Mouse (Mus musculus): Measurements from ENCODE around the gene Phldb2.
A peak's percentile ranks its signal among the peaks of the same experiment; 100 is the strongest.

Gene Phldb2

DNA sequence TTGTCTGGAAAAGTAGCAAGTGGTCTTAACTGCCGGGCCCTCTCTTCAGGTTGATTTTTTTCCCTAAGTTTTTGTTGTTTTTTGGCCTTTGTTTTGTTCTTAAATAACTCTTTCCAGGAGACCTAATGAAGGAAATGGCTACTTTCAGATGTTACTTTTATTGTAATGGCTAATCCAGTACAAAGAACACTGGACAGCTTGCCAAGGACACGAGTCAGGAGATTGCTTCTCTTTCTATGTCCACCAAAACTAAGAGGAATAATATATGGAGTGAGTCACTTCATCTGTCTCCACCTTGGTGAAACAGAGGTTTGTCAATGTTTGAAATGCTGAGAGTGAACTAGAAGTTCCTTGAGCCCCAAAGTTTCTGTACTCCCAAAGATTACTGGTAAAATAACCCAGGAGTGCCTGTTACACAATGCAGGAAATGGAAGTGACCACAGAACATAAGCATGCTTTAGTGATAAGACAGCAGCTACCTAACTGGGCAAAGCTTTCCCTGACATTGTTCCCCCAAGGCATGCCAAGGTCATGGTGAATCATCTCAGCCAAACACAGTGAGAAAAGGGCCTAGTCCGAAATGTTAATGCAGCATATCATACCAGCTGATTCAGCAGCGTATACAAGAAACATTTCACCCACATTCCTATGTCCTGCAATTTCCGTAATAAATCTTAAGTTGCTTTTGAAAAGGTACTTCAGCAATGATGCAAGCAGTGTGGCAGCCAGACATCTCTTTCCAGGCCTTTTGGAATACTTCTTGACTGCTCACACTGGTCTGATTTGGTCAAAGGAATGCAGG lies 115.7 kb downstream of the Phldb2 start:
- DNase-seq, result peak; percentile 39 to 40

DNA sequence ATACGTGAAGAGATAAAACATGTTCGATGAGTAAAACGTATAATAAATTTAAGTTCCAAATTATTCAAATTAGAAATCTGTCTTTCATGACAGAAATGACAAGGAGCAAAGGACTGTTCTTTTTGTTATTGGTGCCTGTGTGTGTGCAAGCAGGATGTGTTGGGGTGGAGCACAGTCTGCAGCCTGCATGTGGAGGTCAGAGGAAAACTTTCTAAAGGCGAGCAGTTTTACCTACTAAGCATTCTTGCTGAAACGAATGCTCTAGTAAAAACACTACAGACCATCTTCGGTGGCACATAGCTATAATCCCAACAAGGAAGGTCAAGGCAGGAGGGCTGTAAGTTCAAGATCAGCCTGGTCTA lies 120.7 kb downstream of the Phldb2 start:
- no peak for DNase-seq

DNA sequence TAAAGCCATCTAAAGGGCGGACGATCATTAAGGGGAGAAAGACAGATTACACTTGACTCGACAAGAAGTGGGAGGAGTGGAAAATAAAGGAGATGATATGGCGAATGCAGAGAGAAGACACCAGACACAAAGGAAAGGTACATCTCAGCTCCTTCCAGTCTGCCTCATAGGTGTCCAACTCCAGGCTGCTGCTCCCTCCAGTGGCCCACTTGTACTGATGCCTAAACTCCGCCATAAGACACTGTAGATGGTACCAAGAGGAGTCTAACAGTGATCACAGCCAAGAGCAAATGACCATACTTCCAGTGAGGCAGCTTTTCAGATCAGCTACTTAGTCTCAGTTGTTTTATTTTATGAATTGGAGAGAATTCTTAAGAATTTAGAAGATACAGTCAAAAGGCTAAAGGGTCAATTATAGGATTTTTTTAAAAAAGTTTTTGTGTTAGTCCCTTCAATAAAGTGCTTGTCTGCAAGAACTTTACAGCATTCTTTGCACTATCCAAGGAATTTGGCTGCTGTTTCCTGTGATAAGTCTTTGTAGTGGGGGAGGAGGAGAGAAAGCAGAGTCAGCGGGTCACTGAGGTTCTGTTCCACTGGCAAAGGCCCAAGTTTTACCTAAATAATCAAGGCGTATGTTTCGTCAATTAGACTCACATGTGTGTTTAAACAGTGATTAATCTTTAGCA lies 121.2 kb downstream of the Phldb2 start:
- no peak for DNase-seq

DNA sequence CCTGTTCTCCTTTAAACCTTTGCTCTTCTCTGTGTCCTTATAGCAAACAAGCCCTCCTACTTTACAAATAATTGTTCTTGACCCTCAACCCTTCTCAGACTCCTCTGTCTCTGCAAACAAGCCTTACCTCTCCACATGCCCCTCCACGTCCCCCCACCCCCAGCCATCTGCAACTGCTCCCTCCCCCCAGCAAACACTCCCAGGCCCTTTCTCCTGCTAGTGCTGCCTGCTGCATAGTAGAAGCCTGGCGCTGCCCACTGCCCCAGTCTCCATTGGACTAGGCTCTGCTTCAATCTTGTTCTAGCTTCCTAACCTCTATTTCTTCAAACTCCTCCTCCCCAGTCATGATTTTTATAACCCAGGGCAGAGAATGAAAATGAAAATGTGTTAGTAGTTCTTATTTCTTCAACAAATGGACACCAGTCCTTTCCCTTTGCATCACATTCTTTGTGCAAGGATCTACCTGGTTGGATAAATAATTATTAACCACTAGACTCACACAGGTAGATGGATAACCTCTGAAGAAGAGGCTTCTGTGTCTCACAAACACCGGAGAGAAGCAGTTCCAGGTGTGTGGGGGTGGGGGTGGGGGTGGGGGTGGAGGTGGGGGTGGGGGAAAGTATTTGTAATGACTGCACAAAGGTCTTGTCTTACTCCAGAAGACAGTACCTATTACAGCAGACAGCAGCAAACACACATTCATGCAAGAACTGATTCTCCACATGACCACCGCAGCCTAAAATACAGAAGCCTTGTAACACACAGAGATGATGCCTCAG lies 122.1 kb downstream of the Phldb2 start:
- DNase-seq, result no peak

DNA sequence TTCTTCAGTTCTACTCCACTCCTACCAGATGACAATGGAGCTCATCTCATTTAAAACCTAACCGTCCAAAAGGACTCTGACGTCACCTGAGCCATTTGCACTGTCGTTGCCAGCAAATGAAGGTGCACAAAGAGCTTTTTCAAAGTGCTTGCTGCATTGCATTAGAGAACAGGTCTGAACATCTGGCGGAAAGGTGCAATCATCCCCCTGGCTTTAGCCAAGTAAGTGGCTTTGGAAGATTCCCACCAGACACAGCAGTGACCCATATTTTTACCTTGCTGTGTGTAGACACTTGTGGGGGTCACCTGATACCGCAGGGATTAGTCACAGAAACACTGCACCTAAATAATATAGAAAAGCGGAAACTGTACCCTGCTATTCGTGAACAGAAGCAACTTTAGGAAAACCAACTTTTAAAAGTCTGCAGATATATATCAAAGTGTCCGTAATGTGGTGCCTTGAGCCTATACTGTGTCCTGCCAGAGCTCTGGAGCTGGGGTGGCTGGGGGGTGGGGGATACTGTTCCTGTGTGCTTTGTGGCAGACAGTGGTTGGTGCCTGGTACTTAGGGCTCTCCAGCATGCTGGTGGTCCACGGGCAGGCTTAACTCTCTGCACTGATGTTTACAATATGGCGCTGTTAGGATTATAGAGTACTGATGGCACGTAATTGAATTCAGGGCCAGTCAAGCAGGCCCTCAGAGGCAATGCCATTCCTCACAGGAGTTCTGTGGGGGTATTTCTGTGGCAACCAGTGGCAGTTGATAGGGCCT lies 123.1 kb downstream of the Phldb2 start:
- no peak for DNase-seq

DNA sequence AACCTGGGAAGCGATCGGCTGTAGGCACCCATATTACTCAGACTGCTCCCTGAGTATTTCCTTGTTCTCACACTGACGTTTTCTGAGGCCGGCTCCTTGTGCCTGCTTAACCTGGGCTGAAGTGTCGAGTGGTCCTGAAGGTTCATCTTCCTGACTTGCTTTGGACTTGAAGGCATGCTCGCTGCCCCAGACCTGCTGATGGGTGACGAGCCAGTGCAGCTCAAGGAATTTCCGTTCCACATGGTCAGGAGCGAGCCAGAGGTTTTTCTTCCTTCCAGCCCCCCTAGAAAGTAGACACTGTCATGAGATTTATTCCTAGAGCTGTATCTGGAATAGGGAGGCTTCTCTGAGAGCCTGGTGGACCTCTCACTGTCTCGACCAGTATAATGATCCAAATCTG lies 128.1 kb downstream of the Phldb2 start:
- no peak for DNase-seq

DNA sequence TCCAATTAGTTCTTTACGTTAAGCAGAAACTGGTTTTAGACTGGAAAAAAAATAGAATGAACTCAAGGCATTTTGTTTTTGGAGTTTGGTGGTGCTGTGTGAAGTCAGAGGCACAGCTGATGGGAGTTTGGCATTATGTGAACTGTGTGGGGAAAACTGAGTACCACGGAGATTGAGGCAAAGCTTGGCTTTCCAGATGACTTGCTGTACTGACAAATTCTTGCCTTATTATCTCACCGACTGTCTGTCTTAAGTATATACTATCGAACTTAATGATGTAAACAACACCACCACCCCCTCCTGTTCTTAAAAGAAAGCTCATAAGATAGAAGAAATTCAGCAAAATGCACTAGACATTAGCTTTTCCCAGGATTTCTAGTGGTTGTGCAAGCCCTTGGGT lies 129.4 kb downstream of the Phldb2 start:
- no peak for DNase-seq

DNA sequence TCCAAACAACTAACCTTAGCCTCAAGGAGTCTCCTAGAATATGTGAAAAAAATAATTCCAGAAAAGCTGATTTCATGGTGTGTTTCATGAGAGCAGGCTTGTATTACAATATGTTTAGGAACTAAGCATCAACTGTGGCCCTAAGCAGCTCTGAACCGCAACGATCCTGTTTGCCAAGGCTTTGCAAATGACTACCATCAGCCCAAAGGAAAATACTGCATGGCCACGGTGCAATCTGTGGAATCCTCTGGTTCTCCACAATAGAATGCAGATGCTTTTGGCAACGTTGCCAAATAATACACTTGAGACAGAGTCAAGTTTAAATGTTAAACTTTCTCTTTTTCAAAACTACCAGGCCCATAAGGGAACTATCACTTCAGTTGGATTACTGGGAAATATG lies 133.5 kb downstream of the Phldb2 start:
- no peak for DNase-seq

DNA sequence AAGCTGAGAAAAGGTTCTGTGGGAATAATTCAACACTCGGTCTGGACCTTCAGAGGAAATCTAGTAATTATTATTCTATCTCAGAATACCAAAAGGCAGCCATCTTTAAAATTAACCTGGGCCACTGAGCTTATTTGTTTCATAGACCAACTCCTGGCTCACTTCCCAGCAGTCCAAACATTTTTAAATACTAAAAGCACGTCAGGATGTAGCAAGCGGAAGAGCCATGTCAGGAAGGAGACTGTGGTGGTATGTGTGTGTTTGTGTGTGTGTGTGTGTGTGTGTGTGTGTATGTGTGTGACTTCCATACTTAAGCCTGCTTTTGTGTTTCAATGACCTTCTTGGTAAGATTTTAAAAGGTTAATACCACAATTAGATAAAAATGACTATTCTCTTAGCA lies 135.6 kb downstream of the Phldb2 start:
- peak in 1 of 2 experiments; percentile 44 for DNase-seq

DNA sequence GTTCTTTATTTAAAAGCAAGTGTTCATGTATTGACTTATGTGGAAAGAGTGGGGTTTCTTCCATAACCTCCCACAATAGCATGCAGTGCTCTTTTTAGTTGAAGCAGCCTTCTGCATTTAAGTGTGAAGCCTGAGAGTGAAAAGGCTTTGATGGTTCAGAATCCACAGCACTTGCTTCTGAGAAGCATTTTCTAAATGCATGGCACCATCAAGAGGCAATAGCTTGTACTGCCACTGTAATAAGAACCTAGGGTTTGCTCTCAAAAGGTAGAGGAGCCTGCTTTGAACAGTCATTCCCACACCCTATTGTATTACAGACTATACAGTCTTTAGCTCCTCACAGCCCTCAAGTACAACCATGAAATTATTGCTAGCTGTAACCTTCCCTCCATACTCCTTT lies 136.7 kb downstream of the Phldb2 start:
- DNase-seq, result no peak

DNA sequence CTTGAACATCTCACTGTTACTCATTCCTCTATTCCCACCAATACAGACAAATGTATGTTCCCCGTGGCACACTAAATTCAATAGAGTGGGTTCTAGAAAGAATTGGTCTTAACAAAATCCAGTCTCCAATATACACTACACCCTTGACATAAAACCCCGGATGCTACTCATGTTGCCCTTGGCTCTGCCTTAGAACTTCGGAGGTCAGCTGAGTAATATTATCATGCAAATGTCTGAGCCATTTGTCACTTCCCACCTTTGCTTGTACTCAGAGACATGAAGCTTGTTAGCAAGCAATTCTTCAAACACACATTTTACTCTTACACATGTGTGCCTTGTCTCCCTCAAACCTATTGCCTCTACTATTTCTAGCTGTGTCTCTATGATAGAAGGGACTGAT lies 138.8 kb downstream of the Phldb2 start:
- no peak for DNase-seq

DNA sequence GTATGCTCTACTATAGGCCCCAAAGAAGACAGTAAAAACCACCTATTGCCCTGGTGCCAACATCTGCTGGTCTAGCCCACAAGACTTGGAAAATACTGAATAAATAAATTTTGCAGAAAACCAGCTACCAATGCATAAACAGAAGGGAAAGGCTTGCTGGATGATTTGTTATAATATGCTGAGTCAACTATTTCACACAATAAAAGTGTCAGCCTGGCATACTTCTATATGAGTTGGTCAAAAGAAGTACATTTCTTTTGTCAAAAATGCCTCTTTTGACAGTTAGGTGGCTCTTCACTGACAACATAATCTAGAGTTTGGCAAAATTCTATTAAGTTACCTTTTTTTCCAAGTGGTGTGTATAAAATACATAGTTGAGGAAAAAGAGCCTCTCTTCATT lies 141.6 kb downstream of the Phldb2 start:
- no peak for DNase-seq

DNA sequence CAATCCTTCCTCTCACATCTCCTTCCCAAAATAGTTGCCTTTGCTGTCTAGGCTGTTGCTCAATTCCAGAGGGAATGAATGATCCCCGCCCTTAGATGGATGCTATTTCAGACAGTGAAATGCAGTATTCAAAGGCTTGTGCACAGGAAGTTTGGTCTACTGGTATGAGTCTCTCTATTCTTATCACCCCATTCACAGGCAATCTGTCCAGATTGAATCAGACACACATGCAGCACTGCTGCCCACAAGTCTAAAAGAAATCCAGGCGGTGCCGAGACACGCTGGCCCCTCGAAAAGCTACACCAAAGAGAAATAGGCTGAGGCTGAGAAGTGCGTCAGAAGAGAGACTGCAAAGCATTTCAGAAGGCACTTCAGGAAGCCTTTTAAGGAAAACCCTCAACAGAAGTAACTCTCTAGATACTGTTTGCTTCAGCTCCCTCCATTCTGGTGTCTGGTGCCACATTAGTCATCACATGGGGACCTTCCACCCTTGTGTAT lies 142.5 kb downstream of the Phldb2 start:
- peak; percentile 32 to 58 for DNase-seq

DNA sequence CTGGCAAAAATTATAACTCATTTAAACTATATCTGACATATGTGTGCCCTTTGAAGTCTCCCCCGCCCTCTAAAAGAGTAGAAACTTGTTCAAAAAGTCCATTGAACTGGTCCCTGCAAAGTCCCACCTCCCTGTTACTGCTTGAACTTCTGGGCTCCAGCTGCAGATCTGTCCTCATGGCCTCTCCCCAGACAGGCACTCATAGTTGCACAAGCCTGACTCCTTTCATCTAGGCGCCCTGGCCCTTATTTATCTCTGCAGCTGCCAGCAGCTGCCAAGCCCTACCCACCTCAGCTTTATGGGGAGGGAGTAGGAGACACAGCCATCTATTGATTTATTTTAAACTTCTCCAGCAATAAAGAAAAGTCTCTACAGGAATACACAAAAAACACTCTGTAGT lies 143.2 kb downstream of the Phldb2 start:
- DNase-seq, result peak; percentile 45 to 73

DNA sequence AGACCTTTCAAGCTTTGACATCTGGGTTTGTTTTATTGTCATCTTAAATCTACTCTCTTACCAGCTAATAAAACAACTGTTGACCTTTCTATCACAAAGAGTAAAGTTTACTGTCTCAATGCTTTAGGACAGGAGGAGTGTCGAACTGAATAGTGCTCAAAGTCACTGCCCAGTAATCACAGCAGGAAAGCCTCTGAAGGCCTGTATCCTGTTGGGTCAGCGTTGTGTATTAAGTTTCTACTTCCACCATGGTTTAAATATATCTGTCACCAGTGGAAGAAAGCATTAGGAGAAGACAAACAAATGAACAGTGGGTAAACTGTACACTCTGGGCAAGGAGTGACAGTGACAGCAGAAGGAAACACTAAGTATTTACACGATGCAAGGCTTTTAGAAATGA lies 148.7 kb downstream of the Phldb2 start:
- DNase-seq, result no peak

DNA sequence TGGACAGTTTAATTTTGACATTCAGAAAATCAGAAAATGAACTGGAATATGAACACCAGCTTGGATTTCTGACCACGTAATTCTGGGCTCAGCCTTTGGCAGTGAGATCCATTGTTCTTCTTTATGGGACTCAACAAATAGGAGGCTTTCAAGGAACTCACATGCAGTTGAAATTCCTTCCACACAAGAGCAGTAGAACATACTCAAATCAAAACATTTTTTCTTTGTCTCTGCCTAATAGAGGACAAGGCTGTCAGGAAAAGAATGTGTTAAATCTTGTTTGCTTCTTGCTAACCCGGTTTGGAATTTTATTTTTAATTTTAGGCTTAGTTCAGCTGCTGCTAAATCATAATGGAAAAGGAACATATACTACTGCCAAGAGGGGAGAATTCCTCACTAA lies 153.0 kb downstream of the Phldb2 start:
- no peak for DNase-seq

DNA sequence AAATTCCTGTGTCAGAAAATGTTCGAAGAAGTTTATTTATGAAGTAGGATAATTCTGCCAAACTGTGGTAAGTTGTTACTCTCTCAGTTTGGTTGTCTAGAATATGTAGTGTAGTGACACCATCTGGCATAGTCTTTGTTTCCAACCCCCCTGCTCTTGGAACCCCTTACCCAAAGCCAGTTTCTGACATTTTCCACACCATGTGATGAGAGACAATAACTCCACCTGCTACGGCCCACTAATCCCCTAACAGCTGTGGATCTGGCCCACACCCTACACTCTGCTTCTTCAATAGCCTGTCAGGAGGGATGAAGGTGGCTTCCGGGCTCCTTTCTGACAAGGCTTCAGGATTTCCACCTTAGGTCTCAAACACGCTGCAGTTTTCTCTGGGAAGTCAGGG lies 154.2 kb downstream of the Phldb2 start:
- no peak for DNase-seq

DNA sequence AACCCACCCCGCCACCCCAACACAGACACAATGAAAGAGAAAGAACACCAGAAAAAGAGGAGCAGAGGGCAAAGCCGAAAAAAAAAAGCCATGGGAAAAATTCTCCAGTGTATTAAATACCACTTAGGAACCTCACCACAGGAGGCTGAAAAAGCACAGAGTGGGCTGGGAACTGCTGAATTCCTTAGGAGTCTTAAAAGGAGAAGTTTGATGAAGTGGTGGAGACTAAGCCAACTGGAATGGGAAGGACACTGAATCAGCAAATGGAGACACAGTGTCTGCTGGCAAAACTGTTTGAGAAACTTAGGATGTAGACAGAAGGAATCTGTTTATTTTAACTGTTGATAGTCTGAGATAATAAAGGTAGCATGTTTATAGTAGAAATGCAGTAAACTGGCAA lies 154.8 kb downstream of the Phldb2 start:
- DNase-seq, result no peak

DNA sequence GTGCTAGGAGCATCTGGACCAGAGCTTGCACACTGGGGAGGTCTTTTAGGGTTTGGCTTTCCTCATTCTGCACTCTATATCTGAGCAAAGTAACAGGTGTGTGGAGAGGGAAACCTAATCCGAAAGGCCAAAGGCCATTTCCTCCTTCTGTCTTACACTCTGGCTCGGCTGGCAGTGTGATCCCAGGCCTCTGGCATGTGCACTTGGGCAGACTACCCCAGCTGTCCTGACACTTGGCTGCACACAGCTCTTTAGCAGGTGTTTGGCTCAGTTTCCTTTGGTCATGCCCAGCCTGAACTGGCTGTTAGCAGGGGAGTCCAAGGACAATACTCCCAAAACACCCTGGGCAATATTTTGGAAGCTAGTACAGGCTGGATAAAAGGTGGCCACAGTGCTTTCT lies 156.6 kb downstream of the Phldb2 start:
- no peak for DNase-seq

DNA sequence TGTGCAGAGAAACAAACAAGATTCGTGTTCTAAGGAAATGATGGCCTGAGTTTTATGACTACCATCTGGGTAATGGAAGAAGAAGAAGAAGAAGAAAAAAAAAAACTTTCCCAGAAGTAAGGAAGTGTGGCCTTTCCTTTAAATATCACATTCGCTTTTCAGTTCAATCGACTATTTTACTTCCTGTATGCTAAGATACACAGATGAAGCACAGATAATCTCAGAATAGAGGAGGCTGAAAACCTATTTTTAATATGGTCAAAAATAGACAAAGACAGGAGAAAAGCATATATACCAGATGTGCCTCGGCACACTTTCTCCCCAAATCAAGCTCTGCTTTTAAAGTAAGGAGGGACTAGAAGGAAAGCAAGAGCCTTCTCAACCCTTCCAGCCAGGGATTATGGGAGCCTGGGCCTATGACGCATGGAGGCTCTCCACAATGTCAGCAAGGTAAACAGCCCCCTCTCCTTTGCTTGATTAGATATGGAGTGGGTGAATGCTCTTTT lies 158.2 kb downstream of the Phldb2 start:
- DNase-seq, result no peak

DNA sequence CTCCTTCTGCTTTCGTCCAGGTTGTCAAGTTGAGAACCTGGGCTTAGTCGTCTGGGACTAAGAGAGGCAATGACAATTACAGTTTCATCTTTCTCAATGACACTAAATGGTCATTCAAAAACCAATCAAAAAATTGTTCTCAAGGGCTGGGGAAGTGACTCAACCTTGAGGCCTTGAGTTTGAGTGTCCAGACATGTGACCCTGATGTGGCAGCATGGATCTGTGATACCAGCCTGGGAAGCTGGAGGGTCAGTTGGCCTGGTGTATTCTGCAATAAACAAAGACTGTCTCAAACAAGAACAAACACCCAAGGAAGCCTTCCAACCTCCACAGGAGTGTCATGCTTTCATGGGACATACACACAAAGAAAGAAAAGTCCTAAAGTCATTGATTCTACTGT lies 160.6 kb downstream of the Phldb2 start:
- DNase-seq, result no peak

DNA sequence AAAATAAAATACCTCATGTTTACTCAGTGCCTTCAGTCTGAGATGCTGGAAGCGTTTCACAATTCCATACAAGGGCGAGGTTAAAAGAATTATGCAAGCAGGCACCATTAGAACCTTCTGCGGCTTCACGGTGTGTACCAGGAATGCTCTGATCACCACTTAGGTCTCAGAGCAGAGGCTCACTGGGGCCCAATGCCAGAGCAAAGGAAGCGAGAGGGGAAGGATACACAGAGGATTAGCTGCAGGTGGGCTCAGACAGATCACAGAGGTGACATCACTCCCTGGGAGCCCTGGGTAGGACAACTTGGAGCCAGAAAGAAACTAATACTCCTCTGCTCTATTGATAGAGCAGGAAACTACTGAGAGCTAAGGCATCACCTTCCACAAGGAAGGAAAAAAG lies 162.1 kb downstream of the Phldb2 start:
- peak; percentile 13 to 31 for DNase-seq

DNA sequence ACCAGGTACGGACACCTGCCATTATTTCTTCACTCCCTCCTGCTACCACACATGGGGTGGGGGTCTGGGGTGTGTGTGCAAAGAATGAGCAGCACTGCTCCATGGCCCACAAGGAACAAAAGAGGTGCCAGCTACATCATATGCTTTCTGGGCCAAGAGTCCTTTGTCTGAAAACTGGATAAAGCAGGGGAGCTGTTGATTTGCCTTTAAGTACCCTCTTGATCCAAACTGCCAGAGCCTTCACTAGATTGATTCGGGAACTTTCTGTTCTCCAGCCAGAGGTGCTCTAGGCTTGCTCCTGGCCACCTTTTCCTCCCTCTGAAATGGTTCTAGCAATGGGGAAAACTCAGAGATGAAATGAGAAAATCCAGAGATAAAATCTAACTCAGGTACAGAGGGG lies 164.1 kb downstream of the Phldb2 start:
- no peak for DNase-seq
